Mouse (Mus musculus) CH12.LX (cell line): ENCODE measurements around the gene Ror1. TPM values are rescaled to one million over a fixed set of nuclear protein-coding genes. Genes with fewer than 3 reads are reported as not detected.

Experiments used
- DNase-seq: peaks from one replicate; pipeline ENCODE4 v3.0.0-alpha.2; 2013; ENCODE audit errors: extremely low read depth
- H3K27ac ChIP-seq: 2 replicates; pipeline ENCODE4 v1.5.1; 2012; ENCODE audit warnings: low read depth, mild to moderate bottlenecking, control low read depth, moderate library complexity; ENCODE audit not compliant: insufficient read depth
- H3K27me3 ChIP-seq: replicated peaks from 2 replicates; pipeline ENCODE3; 2012; ENCODE audit warnings: inconsistent platforms
- H3K36me3 ChIP-seq, 2 experiments: replicated peaks in 1 of 2; 2 replicates each; pipeline versions ENCODE3 to v1.6.1; 2012; ENCODE audit warnings: inconsistent platforms in 1 of 2, low read length in 1 of 2, mild to moderate bottlenecking in 1 of 2, mixed read lengths in 1 of 2, moderate library complexity in 1 of 2; ENCODE audit not compliant: control insufficient read depth in 1 of 2, insufficient read depth in 1 of 2
- H3K4me1 ChIP-seq, 2 experiments: 2 replicates each; pipeline ENCODE4 v1.6.1; 2012; ENCODE audit warnings: inconsistent platforms in 1 of 2, moderate library complexity in 1 of 2; ENCODE audit not compliant: insufficient read depth in 2 of 2, control insufficient read depth in 1 of 2
- H3K4me2 ChIP-seq: 2 replicates; pipeline ENCODE4 v1.6.1; 2012; ENCODE audit warnings: low read depth, mild to moderate bottlenecking, control low read depth; ENCODE audit not compliant: poor library complexity, insufficient read depth, severe bottlenecking
- H3K4me3 ChIP-seq, 3 experiments: fragments of 150-350 bp in 1 of 3; sonication (generic) in 1 of 3; replicated peaks in 1 of 3; 2 replicates each; pipeline versions ENCODE3 to v1.5.1; 2011 to 2012; ENCODE audit warnings: low read depth in 2 of 3, low read length in 2 of 3, mild to moderate bottlenecking in 2 of 3, moderate library complexity in 2 of 3, control low read depth in 1 of 3, improper control_type of control experiment in 1 of 3, inconsistent platforms in 1 of 3, mixed read lengths in 1 of 3; ENCODE audit not compliant: poor library complexity in 1 of 3
- H3K79me2 ChIP-seq: replicated peaks from 2 replicates; pipeline ENCODE4 v1.6.1; 2012; ENCODE audit warnings: mild to moderate bottlenecking, moderate library complexity; ENCODE audit not compliant: control insufficient read depth, poor library complexity, insufficient read depth, severe bottlenecking; ENCODE audit errors: extremely low read depth
- H3K9ac ChIP-seq: 2 replicates; pipeline ENCODE4 v1.6.1; 2012; ENCODE audit warnings: low read depth, mild to moderate bottlenecking, control low read depth, moderate library complexity; ENCODE audit not compliant: insufficient read depth
- H3K9me3 ChIP-seq: replicated peaks from 2 replicates; pipeline ENCODE3; 2012; ENCODE audit warnings: low read length, inconsistent platforms, mixed read lengths
- BHLHE40 ChIP-seq: IDR thresholded peaks from 2 replicates; pipeline ENCODE4 v1.6.1; 2011; ENCODE audit warnings: mild to moderate bottlenecking, low read depth, low read length, improper control_type of control experiment
- CHD1 ChIP-seq: IDR thresholded peaks from 2 replicates; pipeline ENCODE4 v1.6.1; 2012; ENCODE audit warnings: low read depth, low read length, improper control_type of control experiment, inconsistent platforms
- CHD2 ChIP-seq: IDR thresholded peaks from 2 replicates; pipeline ENCODE4 v1.6.1; 2011; ENCODE audit warnings: low read length, improper control_type of control experiment
- E2F4 ChIP-seq: IDR thresholded peaks from 2 replicates; pipeline ENCODE4 v1.6.1; 2011; ENCODE audit warnings: low read depth, low read length, improper control_type of control experiment; ENCODE audit not compliant: insufficient replicate concordance
- ELF1 ChIP-seq: IDR thresholded peaks from 2 replicates; pipeline ENCODE4 v1.6.1; 2014; ENCODE audit warnings: low read depth, mild to moderate bottlenecking, inconsistent platforms, low read length, improper control_type of control experiment
- EP300 ChIP-seq: IDR thresholded peaks from 2 replicates; pipeline ENCODE4 v1.6.1; 2011; ENCODE audit warnings: low read length, improper control_type of control experiment
- ETS1 ChIP-seq: conservative IDR thresholded peaks from 2 replicates; pipeline ENCODE4 v1.6.1; 2012; ENCODE audit warnings: low read depth, mild to moderate bottlenecking, inconsistent platforms, low read length, improper control_type of control experiment, moderate library complexity
- GABPA ChIP-seq: IDR thresholded peaks from 2 replicates; pipeline ENCODE4 v1.6.1; 2012; ENCODE audit warnings: low read depth, low read length, improper control_type of control experiment, inconsistent platforms; ENCODE audit not compliant: insufficient replicate concordance
- IRF4 ChIP-seq: IDR thresholded peaks from 2 replicates; pipeline ENCODE4 v1.6.1; 2014; ENCODE audit warnings: low read depth, mild to moderate bottlenecking, inconsistent platforms, low read length, improper control_type of control experiment
- JUN ChIP-seq: IDR thresholded peaks from 2 replicates; pipeline ENCODE4 v1.6.1; 2011; ENCODE audit warnings: low read depth, mild to moderate bottlenecking, low read length, improper control_type of control experiment, moderate library complexity; ENCODE audit not compliant: insufficient read depth
- JUND ChIP-seq: conservative IDR thresholded peaks from 2 replicates; pipeline ENCODE4 v1.6.1; 2011; ENCODE audit warnings: low read depth, low read length, improper control_type of control experiment
- KAT2A ChIP-seq: IDR thresholded peaks from 2 replicates; pipeline ENCODE4 v1.6.1; 2012; ENCODE audit warnings: low read length, improper control_type of control experiment, inconsistent platforms; ENCODE audit not compliant: insufficient replicate concordance
- MAFK ChIP-seq: IDR thresholded peaks from 2 replicates; pipeline ENCODE4 v1.6.1; 2011; ENCODE audit warnings: low read length, improper control_type of control experiment; ENCODE audit not compliant: insufficient replicate concordance
- MEF2A ChIP-seq: IDR thresholded peaks from 2 replicates; pipeline ENCODE4 v1.6.1; 2014; ENCODE audit warnings: low read depth, mild to moderate bottlenecking, inconsistent platforms, low read length, improper control_type of control experiment, borderline replicate concordance
- MXI1 ChIP-seq: IDR thresholded peaks from 2 replicates; pipeline ENCODE4 v1.6.1; 2011; ENCODE audit warnings: mild to moderate bottlenecking, low read depth, low read length, improper control_type of control experiment
- MYC ChIP-seq: IDR thresholded peaks from 2 replicates; pipeline ENCODE4 v1.6.1; 2011; ENCODE audit warnings: low read depth, mild to moderate bottlenecking, improper control_type of control experiment, low read length
- NRF1 ChIP-seq: IDR thresholded peaks from 2 replicates; pipeline ENCODE4 v1.6.1; 2014; ENCODE audit warnings: low read depth, mild to moderate bottlenecking, inconsistent platforms, low read length, improper control_type of control experiment, moderate library complexity
- PAX5 ChIP-seq: IDR thresholded peaks from 2 replicates; pipeline ENCODE4 v1.6.1; 2012; ENCODE audit warnings: low read length, inconsistent platforms, mixed read lengths
- POLR2A ChIP-seq: IDR thresholded peaks from 2 replicates; pipeline ENCODE4 v1.6.1; 2011; ENCODE audit warnings: low read depth, mild to moderate bottlenecking, improper control_type of control experiment, low read length
- RAD21 ChIP-seq: IDR thresholded peaks from 2 replicates; pipeline ENCODE4 v1.6.1; 2011; ENCODE audit warnings: low read depth, mild to moderate bottlenecking, low read length, improper control_type of control experiment, moderate library complexity
- SMC3 ChIP-seq: IDR thresholded peaks from 2 replicates; pipeline ENCODE4 v1.6.1; 2011; ENCODE audit warnings: low read depth, low read length, improper control_type of control experiment
- TCF12 ChIP-seq: IDR thresholded peaks from 2 replicates; pipeline ENCODE4 v1.6.1; 2014; ENCODE audit warnings: low read depth, mild to moderate bottlenecking, inconsistent platforms, low read length, improper control_type of control experiment
- UBTF ChIP-seq: IDR thresholded peaks from 2 replicates; pipeline ENCODE4 v1.6.1; 2012; ENCODE audit warnings: low read depth, mild to moderate bottlenecking, inconsistent platforms, low read length, improper control_type of control experiment, moderate library complexity
- USF1 ChIP-seq: IDR thresholded peaks from 2 replicates; pipeline ENCODE4 v1.6.1; 2014; ENCODE audit warnings: low read depth, mild to moderate bottlenecking, inconsistent platforms, low read length, improper control_type of control experiment
- USF2 ChIP-seq: conservative IDR thresholded peaks from 2 replicates; pipeline ENCODE4 v1.6.1; 2011; ENCODE audit warnings: low read depth, low read length, improper control_type of control experiment
- ZMIZ1 ChIP-seq: IDR thresholded peaks from 2 replicates; pipeline ENCODE4 v1.6.1; 2012; ENCODE audit warnings: low read depth, mild to moderate bottlenecking, inconsistent platforms, low read length, improper control_type of control experiment
- ZNF384 ChIP-seq: IDR thresholded peaks from 2 replicates; pipeline ENCODE4 v1.6.1; 2012; ENCODE audit warnings: low read depth, low read length, improper control_type of control experiment, inconsistent platforms
- dilution Hi-C: fragments of 300-500 bp; cut with MboI; formaldehyde crosslinking; loops from 2 replicates; pipeline ENCODE4 v1.14.3; 2020; ENCODE audit warnings: low sequenced_read_pairs; ENCODE audit not compliant: extremely low pct_unique_long_range_greater_than_20kb, extremely low pct_ligation_motif_present
- in situ Hi-C: fragments of 300-500 bp; cut with MboI; formaldehyde crosslinking; loops from 3 replicates; pipeline ENCODE4 v1.14.3; 2019; ENCODE audit warnings: low sequenced_read_pairs, low pct_ligation_motif_present, low pct_unique_long_range_greater_than_20kb, mixed read lengths
- polyA plus RNA-seq: library from polyadenylated mRNA; unstranded; fragments of >175 nt; gene quantifications from 2 replicates; pipeline ENCODE4 v1.2.1, GENCODE M21; 2012; ENCODE audit warnings: low read depth; ENCODE audit not compliant: insufficient read length
- total RNA-seq, 2 experiments: library from RNA; depleted of rRNA; stranded (reverse); fragments of 300-350 nt in 1 of 2; fragments of >200 nt in 1 of 2; gene quantifications; 2 replicates each; pipeline ENCODE4 v1.2.3; 2012 to 2014

Gene Ror1
- total RNA-seq (2012; rRNA removed) (not detected in 2 replicates), total RNA-seq (2014; rRNA removed) (not detected in 2 replicates), polyA plus RNA-seq (not detected in 2 replicates)

- Histone ChIP-seq H3K4me3 (no peak within 1 kb of the TSS), H3K9me3 (peaks cover 2% of the 10 kb centered on the region), H3K9ac (no peak within 1 kb of the TSS), H3K36me3 (no peaks in the 10 kb centered on the region), H3K4me2 (no peak within 1 kb of the TSS), H3K27ac (no peak within 1 kb of the TSS), H3K79me2 (no peaks in the 10 kb centered on the region), H3K4me1 (no peaks in the 10 kb centered on the region), H3K27me3 (no peaks in the 10 kb centered on the region)
- dilution Hi-C loops: no loop called here
- no peak for DNase-seq
- in situ Hi-C loops: no loop called here
- TF ChIP-seq UBTF (no peak), USF1 (no peak), RAD21 (no peak), MEF2A (no peak), ELF1 (no peak), USF2 (no peak), TCF12 (no peak), ETS1 (no peak), ZNF384 (no peak), SMC3 (no peak), BHLHE40 (no peak), PAX5 (no peak), MYC (no peak), E2F4 (no peak)
These were observed at the start of gene Ror1 for GRCm38 (mm10) chr4:100095685-100096595. Gene Ror1 (plus strand): TSS chr4:100095791.

DNA sequence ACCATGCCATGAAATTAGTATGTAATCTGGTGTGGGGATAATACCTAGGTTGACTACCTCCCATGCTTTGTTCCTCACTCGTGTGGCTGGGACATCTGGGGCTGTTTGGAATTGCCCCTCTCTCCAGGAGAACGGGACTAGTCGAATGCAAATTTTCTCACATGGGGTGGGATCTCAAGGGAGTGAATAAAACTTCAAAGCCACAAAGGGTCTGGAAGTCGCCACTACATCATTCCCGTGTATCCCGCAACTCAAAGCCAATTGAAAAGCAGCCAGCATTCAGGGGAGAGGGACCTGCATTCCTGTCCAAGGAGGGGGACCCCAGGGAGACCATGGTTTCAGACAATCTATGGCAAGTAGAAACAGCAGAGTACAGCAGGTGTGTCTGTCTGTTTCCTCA, 48.5 kb upstream of the Ror1 start:
- TF ChIP-seq IRF4: no peak
- TF ChIP-seq USF2: no peak
- no peak for TF ChIP-seq EP300
- TF ChIP-seq KAT2A: no peak
- TF ChIP-seq JUND: no peak
- no peak for TF ChIP-seq TCF12
- no peak for TF ChIP-seq MAFK
- no peak for TF ChIP-seq GABPA
- no peak for TF ChIP-seq ZMIZ1
- no peak for TF ChIP-seq MXI1
- no peak for TF ChIP-seq MYC
- no peak for TF ChIP-seq E2F4
- no peak for TF ChIP-seq POLR2A
- no peak for TF ChIP-seq CHD2
- no peak for TF ChIP-seq MEF2A
- no peak for TF ChIP-seq JUN
- TF ChIP-seq CHD1: no peak
- no peak for TF ChIP-seq NRF1
- Histone ChIP-seq H3K27ac (no peak overlapping the region), H3K4me3 (no peak overlapping the region), H3K4me2 (no peak overlapping the region), H3K9me3 (no peaks in the 10 kb centered on the region), H3K9ac (no peak overlapping the region), H3K27me3 (no peaks in the 10 kb centered on the region), H3K36me3 (no peaks in the 10 kb centered on the region), H3K79me2 (no peaks in the 10 kb centered on the region), H3K4me1 (peaks cover 3 to 5% of the 10 kb centered on the region in 2 experiments)
- DNase-seq: no peak
- dilution Hi-C loops: no loop called here
- in situ Hi-C loops: loop anchor here (25.0 kb wide), 3 partner anchors 165 to 465 kb away; no protein-coding TSS in a partner anchor
